Mouse (Mus musculus): ENCODE data around the gene Hrg. TPM values are rescaled to one million over a fixed set of nuclear protein-coding genes. Genes with fewer than 3 reads are reported as not detected.

Gene Hrg
- 0.10 TPM in 1 of 2 replicates, not detected in the other for polyA plus RNA-seq (2014; fragmentation: Nextera tagmentation; extraction: Ambion mirVana)

GRCm38 (mm10) chr16:22950840-22951395, at the start of gene Hrg:
TSS of gene Hrg (plus strand) at chr16:22951072.
- H3K27ac ChIP-seq (ENCODE audit: low read depth, low read length) = no peak within 1 kb of the TSS
- H3K27me3 ChIP-seq (ENCODE audit: control insufficient read depth, insufficient read depth, low read length) = no peaks in the 10 kb centered on the region
- no peak within 1 kb of the TSS for H3K9ac ChIP-seq (ENCODE audit: low read length)
- no peaks in the 10 kb centered on the region for H3K36me3 ChIP-seq (ENCODE audit: control insufficient read depth, insufficient read depth, low read length)
- no peaks in the 10 kb centered on the region for H3K9me3 ChIP-seq (ENCODE audit: control insufficient read depth, low read length)
- WGBS = 96% methylated on average over 6 of the region's 6 CpGs
- 0 out of 2 replicates have a peak, but pooled peaks cover 4% of the 10 kb centered on the region for H3K4me1 ChIP-seq (ENCODE audit: control insufficient read depth, insufficient read depth, low read length)
- DNase-seq (ENCODE audit: low spot score, missing footprints) (no peak), ATAC-seq (ENCODE audit: low FRiP score) (no peak)
- H3K4me2 ChIP-seq = no peak within 1 kb of the TSS
- H3K4me3 ChIP-seq (ENCODE audit: low read depth, low read length) = no peak within 1 kb of the TSS

DNA sequence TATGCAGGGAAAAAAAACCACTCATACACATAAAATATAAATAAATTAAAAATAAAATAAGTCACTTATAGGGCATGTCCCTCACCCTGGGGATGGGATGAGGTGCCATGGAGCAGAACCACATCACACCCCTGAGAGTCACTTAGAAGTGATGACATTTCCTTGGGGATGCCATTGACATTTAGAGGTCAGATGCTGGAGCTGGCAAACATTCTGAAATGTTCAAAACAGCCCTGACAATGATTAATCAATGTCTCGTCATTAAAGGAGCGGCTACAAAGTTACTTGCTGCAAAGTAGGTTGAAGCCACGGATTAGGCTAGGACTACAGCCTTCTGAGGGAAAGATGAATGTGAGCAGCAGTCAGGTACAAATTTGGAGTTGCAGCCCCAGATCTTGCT, 49.5 kb upstream of the Hrg start:
- no peak for DNase-seq (ENCODE audit: low spot score, missing footprints)
- no peak overlapping the region for H3K27ac ChIP-seq (ENCODE audit: low read depth, low read length)
- no peaks in the 10 kb centered on the region; the same call in 1 of the 2 replicates for H3K36me3 ChIP-seq (ENCODE audit: control insufficient read depth, insufficient read depth, low read length)
- no peaks in the 10 kb centered on the region for H3K4me1 ChIP-seq (ENCODE audit: control insufficient read depth, insufficient read depth, low read length)
- no peaks in the 10 kb centered on the region for H3K9me3 ChIP-seq (ENCODE audit: control insufficient read depth, low read length)
- no peak overlapping the region for H3K4me2 ChIP-seq
- H3K27me3 ChIP-seq (ENCODE audit: control insufficient read depth, insufficient read depth, low read length) = no peaks in the 10 kb centered on the region
- H3K4me3 ChIP-seq (ENCODE audit: low read depth, low read length) = no peak overlapping the region
- WGBS = 81% methylated on average over 3 of the region's 3 CpGs
- no peak for ATAC-seq (ENCODE audit: low FRiP score)
- H3K9ac ChIP-seq (ENCODE audit: low read length) = no peak overlapping the region

DNA sequence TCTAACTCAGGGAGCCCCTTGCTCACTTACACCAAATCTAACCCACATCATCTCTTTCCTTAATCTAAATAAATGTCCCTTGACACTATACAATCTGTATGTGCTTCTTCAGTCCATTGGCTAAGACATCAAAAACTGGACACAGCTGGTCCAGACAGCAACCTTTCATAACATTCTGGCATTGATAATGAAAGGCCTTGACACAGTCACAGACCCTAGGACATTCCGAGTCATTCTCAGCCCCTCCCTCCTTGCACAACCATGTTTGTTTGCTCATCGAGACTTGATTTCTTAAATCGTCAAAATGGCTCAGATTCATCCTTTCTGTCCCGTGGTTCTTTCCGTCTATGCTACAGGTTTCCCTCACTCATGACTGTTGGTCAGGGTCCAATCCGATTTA, 41.6 kb upstream of the Hrg start:
- Histone ChIP-seq H3K27ac (ENCODE audit: low read depth, low read length) (no peak overlapping the region), H3K4me2 (no peak overlapping the region), H3K9ac (ENCODE audit: low read length) (no peak overlapping the region), H3K4me3 (ENCODE audit: low read depth, low read length) (no peak overlapping the region), H3K9me3 (ENCODE audit: control insufficient read depth, low read length) (no peaks in the 10 kb centered on the region), H3K36me3 (ENCODE audit: control insufficient read depth, insufficient read depth, low read length) (no peaks in the 10 kb centered on the region), H3K4me1 (ENCODE audit: control insufficient read depth, insufficient read depth, low read length) (no peaks in the 10 kb centered on the region), H3K27me3 (ENCODE audit: control insufficient read depth, insufficient read depth, low read length) (no peaks in the 10 kb centered on the region)
- DNase-seq (ENCODE audit: low spot score, missing footprints) = no peak
- ATAC-seq (ENCODE audit: low FRiP score) = no peak
- WGBS = 93% methylated on average over 6 of the region's 6 CpGs

DNA sequence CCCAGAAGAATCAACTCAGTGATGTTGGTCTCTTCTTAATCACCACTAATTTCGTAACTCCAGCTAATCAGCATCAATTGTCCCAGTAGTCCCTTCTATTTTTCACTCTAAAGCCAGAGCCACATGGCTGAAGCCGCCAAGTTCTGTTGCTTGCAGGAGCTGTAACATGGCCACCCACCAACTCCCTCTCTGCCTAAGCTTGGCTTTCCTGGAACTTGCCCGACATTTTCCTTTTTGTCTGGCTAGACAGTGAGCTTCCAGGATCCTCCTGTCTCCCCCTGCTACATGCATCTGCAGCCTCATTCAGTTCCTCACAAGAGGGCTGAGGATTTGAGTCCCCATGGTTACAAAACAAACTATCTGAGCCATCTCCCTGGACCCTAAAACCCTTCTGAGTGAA, 38.9 kb upstream of the Hrg start:
- H3K9me3 ChIP-seq (ENCODE audit: control insufficient read depth, low read length) = no peaks in the 10 kb centered on the region
- no peaks in the 10 kb centered on the region for H3K4me1 ChIP-seq (ENCODE audit: control insufficient read depth, insufficient read depth, low read length)
- H3K36me3 ChIP-seq (ENCODE audit: control insufficient read depth, insufficient read depth, low read length) = no peaks in the 10 kb centered on the region
- no peak overlapping the region for H3K4me2 ChIP-seq
- H3K27ac ChIP-seq (ENCODE audit: low read depth, low read length) = no peak overlapping the region
- WGBS = 75% methylated on average over 3 of the region's 3 CpGs
- no peak overlapping the region for H3K4me3 ChIP-seq (ENCODE audit: low read depth, low read length)
- H3K9ac ChIP-seq (ENCODE audit: low read length) = no peak overlapping the region
- ATAC-seq (ENCODE audit: low FRiP score) (no peak), DNase-seq (ENCODE audit: low spot score, missing footprints) (peak; percentile 49)
- no peaks in the 10 kb centered on the region for H3K27me3 ChIP-seq (ENCODE audit: control insufficient read depth, insufficient read depth, low read length)

- no peaks in the 10 kb centered on the region for H3K4me1 ChIP-seq (ENCODE audit: control insufficient read depth, insufficient read depth, low read length)
- H3K27me3 ChIP-seq (ENCODE audit: control insufficient read depth, insufficient read depth, low read length) = no peaks in the 10 kb centered on the region
- DNase-seq (ENCODE audit: low spot score, missing footprints) = no peak
- ATAC-seq (ENCODE audit: low FRiP score) = no peak
- no peaks in the 10 kb centered on the region for H3K36me3 ChIP-seq (ENCODE audit: control insufficient read depth, insufficient read depth, low read length)
- no peaks in the 10 kb centered on the region for H3K9me3 ChIP-seq (ENCODE audit: control insufficient read depth, low read length)
- H3K27ac ChIP-seq (ENCODE audit: low read depth, low read length) = no peak overlapping the region
- no peak overlapping the region for H3K4me3 ChIP-seq (ENCODE audit: low read depth, low read length)
- no peak overlapping the region for H3K9ac ChIP-seq (ENCODE audit: low read length)
- H3K4me2 ChIP-seq = no peak overlapping the region
- 89% methylated on average over 6 of the region's 6 CpGs for WGBS
Measured at GRCm38 (mm10) chr16:22912886-22913285, 38.0 kb upstream of the Hrg start.

- H3K4me3 ChIP-seq (ENCODE audit: low read depth, low read length) = no peak overlapping the region
- DNase-seq (ENCODE audit: low spot score, missing footprints) (peak; percentile 65), ATAC-seq (ENCODE audit: low FRiP score) (no peak)
- no peaks in the 10 kb centered on the region for H3K36me3 ChIP-seq (ENCODE audit: control insufficient read depth, insufficient read depth, low read length)
- no peak overlapping the region for H3K9ac ChIP-seq (ENCODE audit: low read length)
- no peaks in the 10 kb centered on the region for H3K4me1 ChIP-seq (ENCODE audit: control insufficient read depth, insufficient read depth, low read length)
- H3K27ac ChIP-seq (ENCODE audit: low read depth, low read length) = no peak overlapping the region
- no peaks in the 10 kb centered on the region for H3K9me3 ChIP-seq (ENCODE audit: control insufficient read depth, low read length)
- H3K27me3 ChIP-seq (ENCODE audit: control insufficient read depth, insufficient read depth, low read length) = no peaks in the 10 kb centered on the region
- H3K4me2 ChIP-seq = no peak overlapping the region
Measured at GRCm38 (mm10) chr16:22914276-22914675, 36.6 kb upstream of the Hrg start.

DNA sequence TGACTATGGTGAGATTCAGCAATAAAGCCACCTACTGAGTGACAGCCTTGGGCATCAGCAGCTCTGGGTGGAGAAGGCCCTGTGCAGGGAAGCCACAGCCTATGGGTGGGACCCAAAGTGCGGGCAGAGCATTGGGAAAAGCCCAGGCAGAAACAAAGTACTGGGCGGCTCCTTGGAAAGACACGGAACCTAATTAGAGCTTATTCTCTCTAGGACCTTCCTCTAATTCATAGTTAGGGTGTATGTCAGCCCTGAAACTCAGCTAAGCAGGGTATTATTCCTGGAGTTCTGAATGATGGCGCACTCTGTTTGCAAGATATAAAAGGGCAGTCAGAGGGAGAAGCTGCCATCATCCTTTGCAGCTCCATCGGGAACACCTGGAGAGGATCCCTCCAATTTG, 32.8 kb upstream of the Hrg start, which contains the start of gene Fetub:
Gene Fetub (plus strand): TSS at position 301 of the 400 bp plus-strand sequence.
- no peak for ATAC-seq (ENCODE audit: low FRiP score)
- no peak within 1 kb of the TSS for H3K9ac ChIP-seq (ENCODE audit: low read length)
- H3K4me1 ChIP-seq (ENCODE audit: control insufficient read depth, insufficient read depth, low read length) = no peaks in the 10 kb centered on the region
- no peak within 1 kb of the TSS for H3K4me3 ChIP-seq (ENCODE audit: low read depth, low read length)
- no peaks in the 10 kb centered on the region for H3K36me3 ChIP-seq (ENCODE audit: control insufficient read depth, insufficient read depth, low read length)
- H3K4me2 ChIP-seq = no peak within 1 kb of the TSS
- H3K9me3 ChIP-seq (ENCODE audit: control insufficient read depth, low read length) = no peaks in the 10 kb centered on the region
- 92% methylated on average over 5 of the region's 5 CpGs for WGBS
- H3K27me3 ChIP-seq (ENCODE audit: control insufficient read depth, insufficient read depth, low read length) = no peaks in the 10 kb centered on the region
- no peak for DNase-seq (ENCODE audit: low spot score, missing footprints)
- no peak within 1 kb of the TSS for H3K27ac ChIP-seq (ENCODE audit: low read depth, low read length)

GRCm38 (mm10) chr16:22918664-22919312, 32.1 kb upstream of the Hrg start:
- H3K4me2 ChIP-seq = no peak overlapping the region
- H3K4me1 ChIP-seq (ENCODE audit: control insufficient read depth, insufficient read depth, low read length) = no peaks in the 10 kb centered on the region
- ATAC-seq (ENCODE audit: low FRiP score) (no peak), DNase-seq (ENCODE audit: low spot score, missing footprints) (peak; percentile 66)
- no peak overlapping the region for H3K4me3 ChIP-seq (ENCODE audit: low read depth, low read length)
- H3K9me3 ChIP-seq (ENCODE audit: control insufficient read depth, low read length) = no peaks in the 10 kb centered on the region
- no peaks in the 10 kb centered on the region for H3K36me3 ChIP-seq (ENCODE audit: control insufficient read depth, insufficient read depth, low read length)
- 77% methylated on average over 15 of the region's 15 CpGs for WGBS
- H3K27me3 ChIP-seq (ENCODE audit: control insufficient read depth, insufficient read depth, low read length) = no peaks in the 10 kb centered on the region
- no peak overlapping the region for H3K27ac ChIP-seq (ENCODE audit: low read depth, low read length)
- no peak overlapping the region for H3K9ac ChIP-seq (ENCODE audit: low read length)

DNA sequence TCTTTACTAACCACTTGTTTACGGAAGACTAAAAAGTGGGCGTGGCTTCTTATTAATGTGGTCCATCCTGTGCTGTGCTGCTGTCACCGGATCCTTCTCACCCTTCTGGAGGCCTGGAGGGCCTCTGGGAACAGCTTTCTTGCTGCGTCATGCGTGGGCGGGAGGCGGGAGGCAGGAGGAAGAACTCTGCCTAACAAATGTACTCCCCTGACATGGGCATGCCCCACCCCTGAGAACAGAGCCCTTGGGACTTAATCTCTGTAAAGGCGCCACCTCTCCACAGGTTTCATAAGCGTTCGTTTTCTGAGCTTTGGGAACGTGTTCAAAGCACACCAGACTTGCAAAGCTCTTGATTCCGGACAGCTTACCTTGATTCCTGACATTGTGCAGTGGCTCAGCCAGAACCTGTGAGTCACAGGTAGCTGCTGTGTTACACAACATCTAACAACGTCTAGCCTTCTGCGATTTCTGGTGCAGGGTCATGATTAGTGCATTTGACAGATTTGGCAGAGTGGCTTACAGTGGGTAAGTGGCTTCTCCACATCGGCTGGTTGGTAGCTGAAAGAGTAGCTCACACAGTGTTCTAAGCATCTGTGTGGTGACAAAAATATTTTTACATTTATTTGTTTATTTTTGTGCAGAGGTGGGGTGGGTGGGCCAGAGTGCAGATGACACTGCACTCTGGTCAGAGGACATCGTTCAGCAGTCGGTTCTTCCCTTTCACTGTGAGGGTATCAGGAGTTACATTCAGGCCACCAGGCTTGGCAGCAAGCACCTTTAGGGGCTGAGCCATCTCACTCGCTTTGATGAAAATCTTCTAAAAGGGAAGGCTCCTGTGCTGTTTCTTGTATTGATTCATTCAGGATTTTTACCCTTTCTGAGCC, 30.7 kb upstream of the Hrg start:
- ATAC-seq (ENCODE audit: low FRiP score) = no peak
- no peak overlapping the region for H3K4me2 ChIP-seq
- H3K36me3 ChIP-seq (ENCODE audit: control insufficient read depth, insufficient read depth, low read length) = no peaks in the 10 kb centered on the region
- DNase-seq (ENCODE audit: low spot score, missing footprints) = peak; percentile 59
- no peak overlapping the region for H3K9ac ChIP-seq (ENCODE audit: low read length)
- no peak overlapping the region for H3K4me3 ChIP-seq (ENCODE audit: low read depth, low read length)
- H3K9me3 ChIP-seq (ENCODE audit: control insufficient read depth, low read length) = no peaks in the 10 kb centered on the region
- WGBS = 70% methylated on average over 18 of the region's 18 CpGs
- no peaks in the 10 kb centered on the region for H3K4me1 ChIP-seq (ENCODE audit: control insufficient read depth, insufficient read depth, low read length)
- no peaks in the 10 kb centered on the region for H3K27me3 ChIP-seq (ENCODE audit: control insufficient read depth, insufficient read depth, low read length)
- H3K27ac ChIP-seq (ENCODE audit: low read depth, low read length) = no peak overlapping the region

Measured in midbrain, embryonic 11.5 days (tissue).